In genomic region chr4:101423571-101423970, GRCm38 (mm10) we compare ENCODE assay signal across 18 mouse cellular contexts. TPM values are rescaled to one million over a fixed set of nuclear protein-coding genes. Genes with fewer than 3 reads are reported as not detected.
DNase-seq lines count a peak whose midpoint lies in the region; ATAC-seq and TF ChIP-seq lines count a peak whose summit lies in the region.
"Had no signal": no experiment of that assay in that cellular context is flagged by ENCODE, and none has a peak within 500 bp of the region (broad histone marks: within the 10 kb centered on the region; RNA-seq: fewer than 3 reads in every experiment).

No protein-coding gene starts in this region.

- WGBS in hindbrain, postnatal 0 days, result 93% methylated on average over 5 of the region's 5 CpGs
- 85% methylated on average over 5 of the region's 5 CpGs for WGBS in hindbrain, embryonic 10.5 days
- 55% methylated on average over 5 of the region's 5 CpGs for WGBS in lung, postnatal 0 days

- 0 out of 2 replicates have a peak overlapping the region, but pooled peaks have one; percentile 15 for H3K27ac ChIP-seq in hindbrain, postnatal 0 days
- no peak overlapping the region for H3K27ac ChIP-seq in hindbrain, embryonic 10.5 days
- H3K27ac ChIP-seq in lung, postnatal 0 days (ENCODE audit: low read length), result no peak overlapping the region
- H3K27ac ChIP-seq: embryonic facial prominence, embryonic 15.5 days; heart, adult 2 months; hindbrain, embryonic 12.5 days had no signal

- TF ChIP-seq CTCF in hindbrain, postnatal 0 days (IDR thresholded peaks at IDR 0.05; ENCODE audit: low read depth), result no peak
- TF ChIP-seq CTCF in lung, postnatal 0 days (IDR thresholded peaks at IDR 0.05), result no peak

- peak; percentile 36 for DNase-seq in cerebellum, adult 11-12 months
- no peak for DNase-seq in cerebellum, adult 8-10 months
- DNase-seq in hindbrain, postnatal 0 days (ENCODE audit: low spot score), result no peak
- DNase-seq in hindbrain, embryonic 10.5 days (ENCODE audit: low spot score), result no peak
- peak; percentile 62 for DNase-seq in lung, postnatal 0 days (ENCODE audit: low spot score)
- DNase-seq in lung, postnatal 10 days, result no peak
- DNase-seq: adrenal gland, adult 2 months; adrenal gland, postnatal 25 days; B cell, adult 2 months; forebrain, postnatal 0 days; gastrocnemius, postnatal 14 days; heart, adult 2 months had no signal

- ATAC-seq in hindbrain, postnatal 0 days, result no peak
- ATAC-seq in lung, postnatal 0 days, result peak; percentile 59
- no peak for ATAC-seq in megakaryocyte-erythroid progenitor cell, adult 5-6 weeks (replicated peaks; ENCODE audit: low FRiP score, low TSS enrichment, poor library complexity, severe bottlenecking)
- ATAC-seq: CD4-positive, CD25-positive, alpha-beta regulatory T cell, adult 4 months; forebrain, postnatal 0 days had no signal

- TF ChIP-seq EP300 in lung, postnatal 0 days (IDR thresholded peaks at IDR 0.05), result no peak

- H3K9me3 ChIP-seq in hindbrain, postnatal 0 days (ENCODE audit: low read length), result no peaks in the 10 kb centered on the region
- H3K9me3 ChIP-seq in hindbrain, embryonic 10.5 days, result no peaks in the 10 kb centered on the region
- H3K9me3 ChIP-seq in lung, postnatal 0 days (ENCODE audit: low read length), result no peaks in the 10 kb centered on the region
- H3K9me3 ChIP-seq: embryonic facial prominence, embryonic 15.5 days; heart, embryonic 12.5 days; hindbrain, embryonic 12.5 days had no signal

- H3K4me1 ChIP-seq in hindbrain, postnatal 0 days (ENCODE audit: insufficient read depth, low read length), result peaks cover 4% of the 10 kb centered on the region; the same call in 1 of the 2 replicates
- peaks cover 21% of the 10 kb centered on the region for H3K4me1 ChIP-seq in hindbrain, embryonic 10.5 days (replicated peaks)
- no peaks in the 10 kb centered on the region for H3K4me1 ChIP-seq in lung, postnatal 0 days (ENCODE audit: insufficient read depth, low read depth, low read length)

- no peak overlapping the region for H3K4me2 ChIP-seq in hindbrain, postnatal 0 days (ENCODE audit: low read depth, low read length)
- H3K4me2 ChIP-seq in lung, postnatal 0 days (replicated peaks; ENCODE audit: low read depth, low read length), result no peak overlapping the region
- H3K4me2 ChIP-seq: embryonic facial prominence, embryonic 15.5 days; heart, embryonic 12.5 days; hindbrain, embryonic 12.5 days had no signal

- no peak overlapping the region for H3K9ac ChIP-seq in hindbrain, postnatal 0 days (replicated peaks; ENCODE audit: low read length)
- no peak overlapping the region for H3K9ac ChIP-seq in lung, postnatal 0 days (replicated peaks; ENCODE audit: low read depth)
- H3K9ac ChIP-seq: embryonic facial prominence, embryonic 15.5 days; forebrain, postnatal 0 days; heart, embryonic 12.5 days; hindbrain, embryonic 12.5 days had no signal

- H3K4me3 ChIP-seq in hindbrain, postnatal 0 days (ENCODE audit: low read length), result no peak overlapping the region
- no peak overlapping the region for H3K4me3 ChIP-seq in hindbrain, embryonic 10.5 days
- H3K4me3 ChIP-seq in lung, postnatal 0 days (ENCODE audit: low read depth, low read length), result no peak overlapping the region
- H3K4me3 ChIP-seq: embryonic facial prominence, embryonic 15.5 days; heart, adult 2 months; heart, embryonic 12.5 days; hindbrain, embryonic 12.5 days had no signal

- no peaks in the 10 kb centered on the region for H3K36me3 ChIP-seq in hindbrain, postnatal 0 days (ENCODE audit: insufficient read depth, low read length)
- H3K36me3 ChIP-seq in hindbrain, embryonic 10.5 days, result peaks cover 3% of the 10 kb centered on the region; the same call in 1 of the 2 replicates
- no peaks in the 10 kb centered on the region for H3K36me3 ChIP-seq in lung, postnatal 0 days (ENCODE audit: insufficient read depth, low read length)
- H3K36me3 ChIP-seq: embryonic facial prominence, embryonic 15.5 days; G1E; hindbrain, embryonic 12.5 days had no signal

- H3K27me3 ChIP-seq in hindbrain, postnatal 0 days (ENCODE audit: insufficient read depth, low read length), result no peaks in the 10 kb centered on the region
- no peaks in the 10 kb centered on the region for H3K27me3 ChIP-seq in hindbrain, embryonic 10.5 days (ENCODE audit: insufficient read depth, poor library complexity, severe bottlenecking)
- H3K27me3 ChIP-seq in lung, postnatal 0 days (replicated peaks; ENCODE audit: insufficient read depth, low read length), result peaks cover 4% of the 10 kb centered on the region; the same call in 1 of the 2 replicates
- H3K27me3 ChIP-seq: embryonic facial prominence, embryonic 15.5 days; heart, embryonic 12.5 days had no signal

RNA-seq across cellular contexts. Expression of gene Ak4, which starts 4.5 kb away (rescaled TPM):
- 18.6 and 23.6 TPM in 2 replicates for total RNA-seq in hindbrain, postnatal 0 days (2014; rRNA removed)
- 8.2 and 8.4 TPM in 2 replicates for polyA plus RNA-seq in hindbrain, postnatal 0 days (2015; fragmentation: Nextera tagmentation; extraction: Ambion mirVana)
- 23.9 and 44.1 TPM in 2 replicates for polyA plus RNA-seq in hindbrain, embryonic 10.5 days (2016; fragmentation: Nextera tagmentation; extraction: Ambion mirVana)
- polyA plus RNA-seq in lung, postnatal 0 days (2015; fragmentation: Nextera tagmentation; extraction: Ambion mirVana), result 4.8 and 5.3 TPM in 2 replicates
- 0.07 TPM in 1 of 2 replicates, not detected in the other for total RNA-seq in megakaryocyte-erythroid progenitor cell, adult 5-6 weeks (2014; fragmentation: Nextera tagmentation)
- 0.61 and 1.9 TPM in 2 replicates for total RNA-seq in megakaryocyte-erythroid progenitor cell, adult 5-6 weeks (2017)
- total RNA-seq: G1E had no signal
- polyA plus RNA-seq: G1E had no signal

Comparison
In these comparisons a context has a peak if more than half of its experiments do, and no peak if none do; other contexts are left out.
1. DNase-seq: peak in cerebellum, adult 11-12 months (single experiment) and lung, postnatal 0 days (single experiment); none in cerebellum, adult 8-10 months (single experiment), hindbrain, postnatal 0 days (single experiment), hindbrain, embryonic 10.5 days (single experiment) and lung, postnatal 10 days (single experiment).